Mouse (Mus musculus) forebrain, embryonic 11.5 days (tissue): Measurements from ENCODE around the gene Crybb3. TPM values are rescaled to one million over a fixed set of nuclear protein-coding genes. Genes with fewer than 3 reads are reported as not detected.

Experiments
- ATAC-seq: fragments of 200-750 bp; cut with Nextera tagmentation; replicated peaks from 2 replicates; pipeline ENCODE4 v1.8.0; 2017; ENCODE audit warnings: moderate TSS enrichment; ENCODE audit not compliant: low FRiP score
- DNase-seq: peaks from one replicate; pipeline ENCODE4 v3.0.0-alpha.2; 2017; ENCODE audit warnings: low spot score
- H3K27ac ChIP-seq: fragments of 300-500 bp; sonication (generic); 2 replicates; pipeline ENCODE4 v1.5.1; 2014; ENCODE audit warnings: low read depth, low read length
- H3K27me3 ChIP-seq: fragments of 300-500 bp; sonication (generic); 2 replicates; pipeline ENCODE4 v1.6.1; 2014; ENCODE audit warnings: mild to moderate bottlenecking, low read length, mixed read lengths; ENCODE audit not compliant: control insufficient read depth, insufficient read depth
- H3K36me3 ChIP-seq: fragments of 300-500 bp; sonication (generic); 2 replicates; pipeline ENCODE4 v1.6.1; 2014; ENCODE audit warnings: mild to moderate bottlenecking, low read length, moderate library complexity, mixed read lengths; ENCODE audit not compliant: control insufficient read depth, insufficient read depth
- H3K4me1 ChIP-seq: fragments of 300-500 bp; sonication (generic); replicated peaks from 2 replicates; pipeline ENCODE4 v1.6.1; 2014; ENCODE audit warnings: low read length, mixed read lengths; ENCODE audit not compliant: control insufficient read depth, insufficient read depth
- H3K4me2 ChIP-seq: fragments of 300-500 bp; sonication (generic); 2 replicates; pipeline ENCODE4 v1.6.1; 2014; ENCODE audit warnings: low read depth, mild to moderate bottlenecking, low read length, moderate library complexity, mixed read lengths; ENCODE audit not compliant: severe bottlenecking
- H3K4me3 ChIP-seq: fragments of 300-500 bp; sonication (generic); 2 replicates; pipeline ENCODE4 v1.5.1; 2014; ENCODE audit warnings: low read depth, low read length
- H3K9ac ChIP-seq: fragments of 300-500 bp; sonication (generic); 2 replicates; pipeline ENCODE4 v1.6.1; 2014; ENCODE audit warnings: low read length
- H3K9me3 ChIP-seq: fragments of 300-500 bp; sonication (generic); 2 replicates; pipeline ENCODE4 v1.6.1; 2016; ENCODE audit warnings: low read length, mixed read lengths; ENCODE audit not compliant: control insufficient read depth
- WGBS: fragments of 180-500 bp; shearing (Covaris S2); extraction: QIAGEN DNeasy Blood & Tissue Kit; methylation state at CpG from one replicate; pipeline ENCODE4 v1.1.7; 2014; 5-methylcytosine and 5-hydroxymethylcytosine counted together
- polyA plus RNA-seq: library from polyadenylated mRNA; unstranded; fragments of >200 nt; fragmentation: Nextera tagmentation; extraction: Ambion mirVana; gene quantifications from 2 replicates; pipeline ENCODE4 v1.2.1, GENCODE M21; 2014

The Crybb3 gene
- polyA plus RNA-seq, 1 experiment from 2014 or later = 0.76 TPM

GRCm38 (mm10) chr5:113031201-113031754 is 50.1 kb downstream of the Crybb3 start:
- ATAC-seq = no peak
- Histone ChIP-seq H3K27me3 (no peaks in the 10 kb centered on the region), H3K4me3 (no peak overlapping the region), H3K36me3 (no peaks in the 10 kb centered on the region), H3K4me1 (no peaks in the 10 kb centered on the region), H3K4me2 (no peak overlapping the region), H3K27ac (no peak overlapping the region), H3K9ac (no peak overlapping the region), H3K9me3 (no peaks in the 10 kb centered on the region)
- no peak for DNase-seq
- 76% methylated on average over 15 of the region's 15 CpGs for WGBS

GRCm38 (mm10) chr5:113030082-113030481 is 51.3 kb downstream of the Crybb3 start:
- WGBS = 81% methylated on average over 3 of the region's 3 CpGs
- no peak overlapping the region for H3K9ac ChIP-seq

GRCm38 (mm10) chr5:113026706-113027105 is 54.7 kb downstream of the Crybb3 start:
- H3K9ac ChIP-seq = no peak overlapping the region
- no peaks in the 10 kb centered on the region for H3K4me1 ChIP-seq
- no peaks in the 10 kb centered on the region for H3K36me3 ChIP-seq
- DNase-seq (no peak), ATAC-seq (no peak)
- no peak overlapping the region for H3K27ac ChIP-seq
- no peaks in the 10 kb centered on the region for H3K9me3 ChIP-seq
- no peak overlapping the region for H3K4me3 ChIP-seq
- H3K4me2 ChIP-seq = no peak overlapping the region
- no peaks in the 10 kb centered on the region for H3K27me3 ChIP-seq
- whole genome bisulfite sequencing = 84% methylated on average over 5 of the region's 5 CpGs

More at GRCm38 (mm10) chr5:113030082-113030481, 51.3 kb downstream of the Crybb3 start:
- ATAC-seq (no peak), DNase-seq (no peak)
- H3K9me3 ChIP-seq = no peaks in the 10 kb centered on the region
- no peak overlapping the region for H3K27ac ChIP-seq
- H3K4me1 ChIP-seq = no peaks in the 10 kb centered on the region
- H3K4me3 ChIP-seq = no peak overlapping the region
- H3K4me2 ChIP-seq = no peak overlapping the region
- H3K27me3 ChIP-seq = no peaks in the 10 kb centered on the region
- H3K36me3 ChIP-seq = no peaks in the 10 kb centered on the region

Other genes starting within 250 kb of the Crybb3 start
- gene Myo18b, start 185.2 kb downstream of the Crybb3 start, polyA plus RNA-seq = 0.28 and 0.36 TPM in 2 replicates
- 6.7 and 7.1 TPM in 2 replicates for gene Grk3, start 65.8 kb downstream of the Crybb3 start, polyA plus RNA-seq
- gene Crybb2, start 11.5 kb downstream of the Crybb3 start, polyA plus RNA-seq = not detected in 2 replicates
- gene 2900026A02Rik, start 139.7 kb upstream of the Crybb3 start, polyA plus RNA-seq = 2.2 and 3.4 TPM in 2 replicates
- gene Tmem211, start 145.3 kb upstream of the Crybb3 start, polyA plus RNA-seq = 0.20 TPM in 1 of 2 replicates, not detected in the other
- gene Sgsm1, start 229.2 kb upstream of the Crybb3 start, polyA plus RNA-seq = 14.4 and 15.7 TPM in 2 replicates